Mouse (Mus musculus): ENCODE measurements at regions not wholly inside any gene's neighbourhood (a gene's known extent, or its start where the extent isn't known, plus 50 kb on each side); places are given as distances from the start of the nearest gene placed in this dataset.

DNA sequence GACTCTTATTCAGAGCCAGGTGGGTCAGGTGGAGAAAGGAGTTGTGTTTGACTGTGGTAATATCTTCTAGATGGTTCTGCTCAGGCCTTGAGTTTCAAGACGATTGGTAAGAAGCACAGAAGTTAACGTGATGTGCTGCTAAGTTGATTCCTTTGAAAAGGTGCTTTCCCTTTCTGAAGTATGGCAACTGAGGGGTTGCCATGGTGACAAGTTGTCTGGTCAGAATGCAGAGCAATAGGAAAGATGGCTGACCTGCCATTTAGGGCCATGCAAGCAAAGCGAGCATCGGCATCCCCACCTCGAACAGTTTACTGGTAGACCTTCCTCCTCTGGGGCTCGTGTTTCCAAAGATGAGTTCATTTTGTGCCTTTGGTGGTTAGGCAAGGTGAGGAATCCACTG is 76.1 kb upstream of the Id2 start:
- H3K27ac ChIP-seq (ENCODE audit: low read depth, low read length), result no peak overlapping the region

DNA sequence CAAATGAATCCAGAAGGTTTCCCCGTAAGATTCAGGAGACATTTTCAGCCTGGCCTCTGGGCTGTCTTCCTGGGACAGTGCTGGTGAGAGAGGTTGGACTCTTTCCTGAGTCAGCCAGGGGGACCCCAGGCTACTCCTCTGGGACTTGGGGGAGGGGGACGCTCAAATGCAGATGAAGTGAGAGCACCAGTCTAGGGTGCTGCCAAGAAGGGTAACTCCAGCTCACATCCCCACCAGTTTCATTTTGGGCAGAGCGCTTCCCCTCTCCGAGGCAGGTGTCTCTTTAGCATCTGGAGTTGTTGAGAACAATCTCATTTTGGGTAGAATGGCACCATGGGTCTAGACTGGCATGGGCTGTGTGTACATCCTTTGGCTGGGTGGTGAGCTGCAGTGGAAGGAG is 75.5 kb upstream of the Id2 start:
- Histone ChIP-seq H3K36me3 (ENCODE audit: control insufficient read depth, insufficient read depth, low read length) (no peaks in the 10 kb centered on the region), H3K27ac (ENCODE audit: low read depth, low read length) (no peak overlapping the region)

More for the DNA sequence above, 76.1 kb upstream of the Id2 start:
- Histone ChIP-seq H3K36me3 (ENCODE audit: control insufficient read depth, insufficient read depth, low read length) (no peaks in the 10 kb centered on the region), H3K27me3 (ENCODE audit: control insufficient read depth, insufficient read depth, low read length) (no peaks in the 10 kb centered on the region), H3K9me3 (ENCODE audit: control insufficient read depth, low read length) (no peaks in the 10 kb centered on the region), H3K4me3 (ENCODE audit: low read depth, low read length) (no peak overlapping the region), H3K4me1 (replicated peaks; ENCODE audit: control insufficient read depth, insufficient read depth, low read length) (no peaks in the 10 kb centered on the region), H3K4me2 (ENCODE audit: low read depth, low read length, severe bottlenecking) (no peak overlapping the region), H3K9ac (ENCODE audit: low read length) (no peak overlapping the region)
- 78% methylated on average over 6 of the region's 6 CpGs for WGBS
- ATAC-seq (replicated peaks; ENCODE audit: low FRiP score) (no peak), DNase-seq (ENCODE audit: low spot score) (no peak)

GRCm38 (mm10) chr12:25169611-25170010 is 72.7 kb upstream of the Id2 start:
- Histone ChIP-seq H3K9ac (ENCODE audit: low read length) (no peak overlapping the region), H3K4me1 (replicated peaks; ENCODE audit: control insufficient read depth, insufficient read depth, low read length) (no peaks in the 10 kb centered on the region), H3K36me3 (ENCODE audit: control insufficient read depth, insufficient read depth, low read length) (no peaks in the 10 kb centered on the region), H3K4me2 (ENCODE audit: low read depth, low read length, severe bottlenecking) (no peak overlapping the region), H3K27me3 (ENCODE audit: control insufficient read depth, insufficient read depth, low read length) (no peaks in the 10 kb centered on the region), H3K4me3 (ENCODE audit: low read depth, low read length) (no peak overlapping the region), H3K27ac (ENCODE audit: low read depth, low read length) (no peak overlapping the region), H3K9me3 (ENCODE audit: control insufficient read depth, low read length) (no peaks in the 10 kb centered on the region)
- DNase-seq (ENCODE audit: low spot score), result no peak
- no peak for ATAC-seq (replicated peaks; ENCODE audit: low FRiP score)
- WGBS, result 91% methylated on average over 3 of the region's 3 CpGs

More for the DNA sequence above, 75.5 kb upstream of the Id2 start:
- no peak for ATAC-seq (replicated peaks; ENCODE audit: low FRiP score)
- Histone ChIP-seq H3K4me3 (ENCODE audit: low read depth, low read length) (no peak overlapping the region), H3K9me3 (ENCODE audit: control insufficient read depth, low read length) (no peaks in the 10 kb centered on the region), H3K4me1 (replicated peaks; ENCODE audit: control insufficient read depth, insufficient read depth, low read length) (no peaks in the 10 kb centered on the region), H3K4me2 (ENCODE audit: low read depth, low read length, severe bottlenecking) (no peak overlapping the region), H3K27me3 (ENCODE audit: control insufficient read depth, insufficient read depth, low read length) (no peaks in the 10 kb centered on the region), H3K9ac (ENCODE audit: low read length) (no peak overlapping the region)
- DNase-seq (ENCODE audit: low spot score), result no peak
- WGBS, result 82% methylated on average over 4 of the region's 4 CpGs

GRCm38 (mm10) chr12:25168213-25168545 is 71.2 kb upstream of the Id2 start:
- Histone ChIP-seq H3K27me3 (ENCODE audit: control insufficient read depth, insufficient read depth, low read length) (no peaks in the 10 kb centered on the region), H3K9me3 (ENCODE audit: control insufficient read depth, low read length) (no peaks in the 10 kb centered on the region), H3K27ac (ENCODE audit: low read depth, low read length) (no peak overlapping the region), H3K4me1 (replicated peaks; ENCODE audit: control insufficient read depth, insufficient read depth, low read length) (peaks cover 7% of the 10 kb centered on the region; the same call in 1 of the 2 replicates), H3K36me3 (ENCODE audit: control insufficient read depth, insufficient read depth, low read length) (no peaks in the 10 kb centered on the region), H3K9ac (ENCODE audit: low read length) (no peak overlapping the region), H3K4me3 (ENCODE audit: low read depth, low read length) (no peak overlapping the region), H3K4me2 (ENCODE audit: low read depth, low read length, severe bottlenecking) (no peak overlapping the region)
- ATAC-seq (replicated peaks; ENCODE audit: low FRiP score) (no peak), DNase-seq (ENCODE audit: low spot score) (no peak)
- WGBS, result 88% methylated on average over 5 of the region's 5 CpGs

DNA sequence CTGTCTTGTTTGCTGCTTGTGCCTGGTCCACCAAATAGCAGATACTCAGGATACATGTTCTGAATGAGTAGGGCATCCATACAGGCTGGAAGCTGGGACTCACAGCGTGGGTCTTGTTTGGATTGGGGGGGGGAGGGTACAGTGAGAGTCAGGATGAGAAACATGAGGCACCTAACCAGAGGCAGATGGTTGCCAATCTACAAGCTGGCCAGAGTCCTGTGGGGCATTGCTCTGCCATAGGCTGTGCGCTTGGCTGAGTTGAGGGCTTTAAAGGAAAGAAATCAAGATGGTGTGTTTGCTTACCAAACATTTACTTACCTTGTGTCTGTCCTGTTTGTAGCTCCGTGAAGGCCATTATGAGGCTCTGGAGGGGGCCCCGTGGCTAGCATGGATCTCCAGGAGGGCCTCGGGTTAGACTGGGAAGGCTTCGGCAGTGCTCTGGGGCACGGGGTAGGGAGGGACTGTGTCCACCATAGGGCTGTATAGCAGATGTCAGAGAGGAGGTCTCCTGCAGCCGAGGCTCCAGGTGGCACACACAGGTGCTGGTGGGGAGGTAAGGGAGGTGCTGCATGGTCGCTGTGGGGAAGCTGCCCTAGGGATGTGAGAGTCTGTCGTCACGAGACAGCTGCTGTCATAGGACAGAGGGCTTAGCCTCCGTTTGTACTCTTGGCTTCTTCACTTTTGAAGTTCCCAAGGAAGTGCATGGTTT is 70.7 kb upstream of the Id2 start:
- no peak overlapping the region for H3K27ac ChIP-seq (ENCODE audit: low read depth, low read length)
- ATAC-seq (replicated peaks; ENCODE audit: low FRiP score), result no peak

GRCm38 (mm10) chr12:25166525-25166924 is 69.6 kb upstream of the Id2 start:
- no peaks in the 10 kb centered on the region for H3K36me3 ChIP-seq (ENCODE audit: control insufficient read depth, insufficient read depth, low read length)
- DNase-seq (ENCODE audit: low spot score) (no peak), ATAC-seq (replicated peaks; ENCODE audit: low FRiP score) (no peak)
- 77% methylated on average over 2 of the region's 2 CpGs for WGBS
- no peak overlapping the region for H3K4me3 ChIP-seq (ENCODE audit: low read depth, low read length)
- H3K27me3 ChIP-seq (ENCODE audit: control insufficient read depth, insufficient read depth, low read length), result no peaks in the 10 kb centered on the region
- peaks cover 10% of the 10 kb centered on the region; the same call in 1 of the 2 replicates for H3K4me1 ChIP-seq (replicated peaks; ENCODE audit: control insufficient read depth, insufficient read depth, low read length)
- H3K27ac ChIP-seq (ENCODE audit: low read depth, low read length), result no peak overlapping the region
- H3K4me2 ChIP-seq (ENCODE audit: low read depth, low read length, severe bottlenecking), result no peak overlapping the region
- H3K9ac ChIP-seq (ENCODE audit: low read length), result no peak overlapping the region
- H3K9me3 ChIP-seq (ENCODE audit: control insufficient read depth, low read length), result no peaks in the 10 kb centered on the region

More for the DNA sequence above, 70.7 kb upstream of the Id2 start:
- Histone ChIP-seq H3K27me3 (ENCODE audit: control insufficient read depth, insufficient read depth, low read length) (no peaks in the 10 kb centered on the region), H3K4me2 (ENCODE audit: low read depth, low read length, severe bottlenecking) (no peak overlapping the region), H3K9me3 (ENCODE audit: control insufficient read depth, low read length) (no peaks in the 10 kb centered on the region), H3K4me3 (ENCODE audit: low read depth, low read length) (no peak overlapping the region), H3K36me3 (ENCODE audit: control insufficient read depth, insufficient read depth, low read length) (no peaks in the 10 kb centered on the region), H3K9ac (ENCODE audit: low read length) (no peak overlapping the region), H3K4me1 (replicated peaks; ENCODE audit: control insufficient read depth, insufficient read depth, low read length) (peaks cover 7% of the 10 kb centered on the region; the same call in 1 of the 2 replicates)
- 75% methylated on average over 12 of the region's 12 CpGs for WGBS
- no peak for DNase-seq (ENCODE audit: low spot score)

DNA sequence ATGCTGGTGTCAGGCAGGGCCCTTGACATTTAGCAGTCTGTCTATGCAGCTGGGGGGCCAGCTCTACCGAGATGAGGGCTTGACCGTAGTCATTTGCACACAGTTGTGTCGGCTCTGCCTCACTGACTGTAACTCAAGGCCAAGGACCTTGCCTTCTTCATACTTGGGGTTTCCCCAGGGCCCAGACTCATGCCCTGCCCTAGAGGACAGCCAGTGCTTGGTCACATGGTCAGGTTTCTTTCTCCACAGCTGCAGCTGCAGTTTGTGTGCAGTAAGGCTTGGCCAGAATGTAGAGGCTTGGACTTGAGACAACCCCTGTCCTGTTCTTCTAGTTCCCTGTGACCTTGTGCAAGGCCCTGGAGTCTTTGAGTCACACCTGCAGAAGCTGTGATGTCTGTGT is 68.7 kb upstream of the Id2 start:
- Histone ChIP-seq H3K4me3 (ENCODE audit: low read depth, low read length) (no peak overlapping the region), H3K4me2 (ENCODE audit: low read depth, low read length, severe bottlenecking) (no peak overlapping the region), H3K27me3 (ENCODE audit: control insufficient read depth, insufficient read depth, low read length) (no peaks in the 10 kb centered on the region), H3K9ac (ENCODE audit: low read length) (no peak overlapping the region), H3K36me3 (ENCODE audit: control insufficient read depth, insufficient read depth, low read length) (no peaks in the 10 kb centered on the region), H3K9me3 (ENCODE audit: control insufficient read depth, low read length) (no peaks in the 10 kb centered on the region), H3K4me1 (replicated peaks; ENCODE audit: control insufficient read depth, insufficient read depth, low read length) (peaks cover 10% of the 10 kb centered on the region; the same call in 1 of the 2 replicates), H3K27ac (ENCODE audit: low read depth, low read length) (no peak overlapping the region)
- WGBS, result 97% methylated on average over 3 of the region's 3 CpGs
- DNase-seq (ENCODE audit: low spot score) (no peak), ATAC-seq (replicated peaks; ENCODE audit: low FRiP score) (no peak)

- Histone ChIP-seq H3K4me1 (replicated peaks; ENCODE audit: control insufficient read depth, insufficient read depth, low read length) (peaks cover 10% of the 10 kb centered on the region; the same call in 1 of the 2 replicates), H3K9ac (ENCODE audit: low read length) (no peak overlapping the region), H3K27me3 (ENCODE audit: control insufficient read depth, insufficient read depth, low read length) (no peaks in the 10 kb centered on the region), H3K27ac (ENCODE audit: low read depth, low read length) (no peak overlapping the region), H3K4me3 (ENCODE audit: low read depth, low read length) (no peak overlapping the region), H3K4me2 (ENCODE audit: low read depth, low read length, severe bottlenecking) (no peak overlapping the region), H3K36me3 (ENCODE audit: control insufficient read depth, insufficient read depth, low read length) (no peaks in the 10 kb centered on the region), H3K9me3 (ENCODE audit: control insufficient read depth, low read length) (no peaks in the 10 kb centered on the region)
- no peak for ATAC-seq (replicated peaks; ENCODE audit: low FRiP score)
- no peak for DNase-seq (ENCODE audit: low spot score)
- 100% methylated on average over 1 of the region's 1 CpGs for WGBS
These were observed 67.8 kb upstream of the Id2 start for GRCm38 (mm10) chr12:25164724-25165123.

DNA sequence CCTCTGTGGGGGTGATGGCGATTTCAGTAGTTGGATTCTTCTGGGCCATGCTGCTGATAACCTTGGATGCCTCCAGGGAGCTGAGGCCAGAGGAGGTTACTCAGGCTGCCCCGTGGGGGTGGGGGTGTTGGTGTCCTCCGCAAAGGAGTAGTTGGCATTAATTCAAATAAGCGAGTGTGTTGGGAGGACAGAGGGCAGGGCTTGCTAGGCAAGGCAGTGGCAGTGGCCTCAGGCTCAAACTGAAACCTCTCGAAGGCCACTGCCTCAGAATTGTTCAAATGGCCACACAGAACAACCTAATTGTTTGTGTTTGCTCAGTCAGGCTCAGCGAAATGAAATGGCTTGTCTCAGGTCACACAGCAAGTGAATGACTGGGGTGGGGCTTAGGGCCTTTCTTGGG is 66.6 kb upstream of the Id2 start:
- no peak overlapping the region; the same call in 1 of the 2 replicates for H3K9ac ChIP-seq (ENCODE audit: low read length)
- H3K36me3 ChIP-seq (ENCODE audit: control insufficient read depth, insufficient read depth, low read length), result no peaks in the 10 kb centered on the region
- no peaks in the 10 kb centered on the region for H3K9me3 ChIP-seq (ENCODE audit: control insufficient read depth, low read length)
- H3K27ac ChIP-seq (ENCODE audit: low read depth, low read length), result no peak overlapping the region
- no peaks in the 10 kb centered on the region for H3K27me3 ChIP-seq (ENCODE audit: control insufficient read depth, insufficient read depth, low read length)
- ATAC-seq (replicated peaks; ENCODE audit: low FRiP score) (no peak; the same call in 1 of the 2 replicates), DNase-seq (ENCODE audit: low spot score) (no peak)
- no peak overlapping the region for H3K4me3 ChIP-seq (ENCODE audit: low read depth, low read length)
- H3K4me1 ChIP-seq (replicated peaks; ENCODE audit: control insufficient read depth, insufficient read depth, low read length), result peaks cover 10% of the 10 kb centered on the region; the same call in 1 of the 2 replicates
- 13% methylated on average over 6 of the region's 6 CpGs for WGBS
- H3K4me2 ChIP-seq (ENCODE audit: low read depth, low read length, severe bottlenecking), result no peak overlapping the region
